Comparison of ENCODE assay signal across 18 mouse cellular contexts in the genomic region with DNA sequence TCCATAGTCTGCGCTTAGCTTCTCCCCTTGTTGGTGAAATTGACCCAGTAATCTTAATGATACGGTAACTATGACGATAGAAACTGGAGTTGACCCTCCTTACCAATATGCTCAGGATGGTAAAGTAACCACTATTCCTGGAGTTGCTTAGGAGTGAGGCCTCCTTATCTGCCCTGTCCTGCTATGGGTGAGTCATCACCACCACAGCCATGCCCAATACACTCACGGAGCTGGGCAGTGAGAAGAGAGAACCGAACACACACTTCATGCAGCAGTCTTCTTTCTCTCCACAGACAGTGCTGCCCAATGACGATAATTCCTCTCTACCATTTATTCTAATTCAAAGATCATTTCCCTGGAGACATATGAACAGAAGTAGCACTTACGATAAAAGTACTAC. TPM values are rescaled to one million over a fixed set of nuclear protein-coding genes. Genes with fewer than 3 reads are reported as not detected.
A peak's percentile ranks its signal among the peaks of the same experiment; 100 is the strongest.
DNase-seq lines count a peak whose midpoint lies in the region; ATAC-seq lines count a peak whose summit lies in the region.
"Had no signal": no experiment of that assay in that cellular context is flagged by ENCODE, and none has a peak within 500 bp of the region (broad histone marks: within the 10 kb centered on the region; RNA-seq: fewer than 3 reads in every experiment).

No protein-coding gene starts in this region.

- peak; percentile 86 for ATAC-seq in heart, embryonic 11.5 days (replicated peaks; ENCODE audit: insufficient number of reproducible peaks, low FRiP score, low TSS enrichment)
- peak; percentile 85 for ATAC-seq in liver, embryonic 11.5 days (replicated peaks; ENCODE audit: low FRiP score)
- ATAC-seq: activated CD4-positive, CD25-positive, alpha-beta regulatory T cell, adult 4 months had no signal

- no peaks in the 10 kb centered on the region for H3K4me1 ChIP-seq in heart, embryonic 11.5 days (ENCODE audit: control insufficient read depth, insufficient read depth, low read length)
- peaks cover 27% of the 10 kb centered on the region for H3K4me1 ChIP-seq in liver, embryonic 11.5 days (replicated peaks; ENCODE audit: control insufficient read depth, insufficient read depth, low read length)
- H3K4me1 ChIP-seq in embryonic facial prominence, embryonic 10.5 days, result no peaks in the 10 kb centered on the region
- H3K4me1 ChIP-seq: embryonic facial prominence, embryonic 13.5 days; hindbrain, embryonic 10.5 days had no signal

- DNase-seq in heart, adult 18-20 months, result no peak
- peak; percentile 29 for DNase-seq in c-Kit-positive CD71-negative TER-119-negative erythroid progenitor cells, embryonic 14.5 days (ENCODE audit: low read depth)
- no peak for DNase-seq in liver, embryonic 11.5 days (ENCODE audit: low spot score)
- DNase-seq in spleen, postnatal 4 days (ENCODE audit: low spot score in 2 of 2), result peak; percentile 65 to 73
- no peak for DNase-seq in gastrocnemius, postnatal 10 days
- no peak for DNase-seq in embryonic facial prominence, embryonic 10.5 days (ENCODE audit: low spot score)
- no peak for DNase-seq in left cerebral cortex, postnatal 36 days (ENCODE audit: low spot score in 2 of 2)
- DNase-seq: cerebellum, postnatal 25 days; gastrocnemius, postnatal 36 days; kidney, adult 8-10 months; lung, adult 2 months; right cerebral cortex, postnatal 25 days had no signal

- H3K4me2 ChIP-seq in heart, embryonic 11.5 days, result no peak overlapping the region
- H3K4me2 ChIP-seq in liver, embryonic 11.5 days, result peak overlapping the region; percentile 30
- H3K4me2 ChIP-seq: embryonic facial prominence, embryonic 13.5 days had no signal

- H3K9me3 ChIP-seq in heart, embryonic 11.5 days (replicated peaks; ENCODE audit: control insufficient read depth, low read length), result no peaks in the 10 kb centered on the region
- no peaks in the 10 kb centered on the region for H3K9me3 ChIP-seq in liver, embryonic 11.5 days (ENCODE audit: control insufficient read depth, low read length)
- H3K9me3 ChIP-seq in embryonic facial prominence, embryonic 10.5 days, result no peaks in the 10 kb centered on the region
- H3K9me3 ChIP-seq: embryonic facial prominence, embryonic 13.5 days; hindbrain, embryonic 10.5 days had no signal

- no peak overlapping the region for H3K9ac ChIP-seq in heart, embryonic 11.5 days (ENCODE audit: low read depth, low read length)
- H3K9ac ChIP-seq in liver, embryonic 11.5 days (ENCODE audit: low read depth, low read length), result no peak overlapping the region
- H3K9ac ChIP-seq: embryonic facial prominence, embryonic 13.5 days had no signal

- WGBS in heart, embryonic 11.5 days (ENCODE audit: insufficient replicate concordance), result 73% methylated on average over 7 of the region's 7 CpGs
- 44% methylated on average over 7 of the region's 7 CpGs for WGBS in liver, embryonic 11.5 days
- WGBS in embryonic facial prominence, embryonic 10.5 days, result 88% methylated on average over 7 of the region's 7 CpGs

- no peaks in the 10 kb centered on the region for H3K36me3 ChIP-seq in heart, embryonic 11.5 days (ENCODE audit: control insufficient read depth, insufficient read depth, low read length)
- no peaks in the 10 kb centered on the region for H3K36me3 ChIP-seq in liver, embryonic 11.5 days (ENCODE audit: control insufficient read depth, insufficient read depth, low read length)
- H3K36me3 ChIP-seq in embryonic facial prominence, embryonic 10.5 days (replicated peaks), result no peaks in the 10 kb centered on the region
- H3K36me3 ChIP-seq: embryonic facial prominence, embryonic 13.5 days; hindbrain, embryonic 10.5 days had no signal

- no peaks in the 10 kb centered on the region for H3K27me3 ChIP-seq in heart, embryonic 11.5 days (ENCODE audit: control insufficient read depth, insufficient read depth, low read length)
- H3K27me3 ChIP-seq in liver, embryonic 11.5 days (replicated peaks; ENCODE audit: control insufficient read depth, insufficient read depth, low read length), result no peaks in the 10 kb centered on the region
- H3K27me3 ChIP-seq in embryonic facial prominence, embryonic 10.5 days (replicated peaks; ENCODE audit: low read depth, poor library complexity, severe bottlenecking), result no peaks in the 10 kb centered on the region
- H3K27me3 ChIP-seq: embryonic facial prominence, embryonic 13.5 days had no signal

- H3K4me3 ChIP-seq in heart, embryonic 11.5 days (ENCODE audit: low read depth, low read length), result no peak overlapping the region
- no peak overlapping the region for H3K4me3 ChIP-seq in liver, embryonic 11.5 days (ENCODE audit: low read depth, low read length)
- H3K4me3 ChIP-seq in embryonic facial prominence, embryonic 10.5 days, result no peak overlapping the region
- H3K4me3 ChIP-seq: embryonic facial prominence, embryonic 13.5 days; hindbrain, embryonic 10.5 days; layer of hippocampus, adult 2 months had no signal

- H3K27ac ChIP-seq in heart, embryonic 11.5 days (ENCODE audit: low read depth, low read length), result peak overlapping the region; percentile 59; the same call in 1 of the 2 replicates
- H3K27ac ChIP-seq in liver, embryonic 11.5 days (ENCODE audit: low read depth, low read length), result peak overlapping the region; percentile 90
- H3K27ac ChIP-seq in embryonic facial prominence, embryonic 10.5 days (replicated peaks), result no peak overlapping the region
- H3K27ac ChIP-seq: embryonic facial prominence, embryonic 13.5 days; hindbrain, embryonic 10.5 days; layer of hippocampus, adult 2 months had no signal

- intact Hi-C loops in left cerebral cortex, postnatal 36 days (cut with DNase I), result no loop called here

RNA-seq across cellular contexts. Expression of gene Kel, which starts 2.1 kb away (rescaled TPM):
- 41.0 and 53.1 TPM in 2 replicates for polyA plus RNA-seq in heart, embryonic 11.5 days (2014; fragmentation: Nextera tagmentation; extraction: Ambion mirVana)
- not detected for total RNA-seq in heart, adult 18-20 months (2021)
- 150 and 153 TPM in 2 replicates for polyA plus RNA-seq in liver, embryonic 11.5 days (2014; fragmentation: Nextera tagmentation; extraction: Ambion mirVana)
- total RNA-seq in gastrocnemius, postnatal 10 days (2021), result 1 to 10 TPM in 1 of 2 experiments, not detected in 1; 2.3 TPM
- polyA plus RNA-seq in embryonic facial prominence, embryonic 10.5 days (2016; fragmentation: Nextera tagmentation; extraction: Ambion mirVana), result 5.8 and 6.2 TPM in 2 replicates
- total RNA-seq in left cerebral cortex, postnatal 36 days (2021), result not detected
- total RNA-seq: gastrocnemius, postnatal 36 days; layer of hippocampus, adult 2 months had no signal
- polyA plus RNA-seq: C2C12; lung, adult 2 months had no signal

RNA-seq across cellular contexts. Expression of gene Llcfc1, which starts 22.0 kb away (rescaled TPM):
- polyA plus RNA-seq in heart, embryonic 11.5 days (2014; fragmentation: Nextera tagmentation; extraction: Ambion mirVana), result not detected in 2 replicates
- total RNA-seq in heart, adult 18-20 months (2021), result not detected
- polyA plus RNA-seq in liver, embryonic 11.5 days (2014; fragmentation: Nextera tagmentation; extraction: Ambion mirVana), result not detected in 2 replicates
- not detected for total RNA-seq in gastrocnemius, postnatal 10 days (2021)
- not detected in 2 replicates for polyA plus RNA-seq in embryonic facial prominence, embryonic 10.5 days (2016; fragmentation: Nextera tagmentation; extraction: Ambion mirVana)
- not detected for total RNA-seq in left cerebral cortex, postnatal 36 days (2021)
- total RNA-seq: gastrocnemius, postnatal 36 days; layer of hippocampus, adult 2 months had no signal
- polyA plus RNA-seq: activated CD4-positive, CD25-positive, alpha-beta regulatory T cell, adult 4 months; C2C12; embryonic facial prominence, embryonic 13.5 days; hindbrain, embryonic 10.5 days; lung, adult 2 months had no signal

RNA-seq across cellular contexts. Expression of gene Trpv5, which starts 25.7 kb away (rescaled TPM):
- not detected in 2 replicates for polyA plus RNA-seq in heart, embryonic 11.5 days (2014; fragmentation: Nextera tagmentation; extraction: Ambion mirVana)
- not detected for total RNA-seq in heart, adult 18-20 months (2021)
- polyA plus RNA-seq in liver, embryonic 11.5 days (2014; fragmentation: Nextera tagmentation; extraction: Ambion mirVana), result 0.07 TPM in 1 of 2 replicates, not detected in the other
- not detected for total RNA-seq in gastrocnemius, postnatal 10 days (2021)
- not detected in 2 replicates for polyA plus RNA-seq in embryonic facial prominence, embryonic 10.5 days (2016; fragmentation: Nextera tagmentation; extraction: Ambion mirVana)
- not detected for total RNA-seq in left cerebral cortex, postnatal 36 days (2021)
- total RNA-seq: gastrocnemius, postnatal 36 days; layer of hippocampus, adult 2 months had no signal
- polyA plus RNA-seq: C2C12; embryonic facial prominence, embryonic 13.5 days; hindbrain, embryonic 10.5 days; lung, adult 2 months had no signal

Comparison
In these comparisons a context has a peak if more than half of its experiments do, and no peak if none do; other contexts are left out.
1. DNase-seq: peak in c-Kit-positive CD71-negative TER-119-negative erythroid progenitor cells, embryonic 14.5 days (single experiment) and spleen, postnatal 4 days (2 of 2); none in heart, adult 18-20 months (0 of 2), liver, embryonic 11.5 days (single experiment), gastrocnemius, postnatal 10 days (single experiment), embryonic facial prominence, embryonic 10.5 days (single experiment) and left cerebral cortex, postnatal 36 days (0 of 2).